Mouse (Mus musculus) liver, adult 2 months (tissue): ENCODE data around the gene Il1r1. TPM values are rescaled to one million over a fixed set of nuclear protein-coding genes. Genes with fewer than 3 reads are reported as not detected.

Source experiments
- DNase-seq: peaks from one replicate; pipeline ENCODE4 v3.0.0-alpha.2; 2011; ENCODE audit warnings: low read depth, low spot score; ENCODE audit errors: extremely low read depth
- H3K27ac ChIP-seq: fragments of 200-500 bp; replicated peaks from 2 replicates; pipeline ENCODE4 v1.5.1; 2012; ENCODE audit warnings: low read depth, mild to moderate bottlenecking, control low read depth, inconsistent platforms, low read length; ENCODE audit not compliant: insufficient read depth
- H3K27me3 ChIP-seq: fragments of 200-500 bp; 2 replicates; pipeline ENCODE4 v1.6.1; 2012; ENCODE audit warnings: mild to moderate bottlenecking, moderate library complexity, low read length, inconsistent platforms; ENCODE audit not compliant: control insufficient read depth, insufficient read depth
- H3K36me3 ChIP-seq: fragments of 200-500 bp; 2 replicates; pipeline ENCODE4 v1.6.1; 2012; ENCODE audit warnings: low read length, inconsistent platforms; ENCODE audit not compliant: control insufficient read depth, insufficient read depth
- H3K4me1 ChIP-seq: fragments of 200-500 bp; 2 replicates; pipeline ENCODE4 v1.6.1; 2011; ENCODE audit warnings: low read length; ENCODE audit not compliant: control insufficient read depth, insufficient read depth
- H3K4me3 ChIP-seq: fragments of 200-500 bp; 2 replicates; pipeline ENCODE4 v1.5.1; 2011; ENCODE audit warnings: low read depth, mild to moderate bottlenecking, control low read depth, low read length, moderate library complexity; ENCODE audit not compliant: insufficient read depth
- H3K79me2 ChIP-seq: fragments of 200-500 bp; 2 replicates; pipeline ENCODE4 v1.6.1; 2012; ENCODE audit warnings: inconsistent platforms, mild to moderate bottlenecking, low read length, moderate library complexity; ENCODE audit not compliant: control insufficient read depth, insufficient read depth
- H3K9ac ChIP-seq: fragments of 200-500 bp; 2 replicates; pipeline ENCODE4 v1.6.1; 2012; ENCODE audit warnings: low read depth, mild to moderate bottlenecking, control low read depth, inconsistent platforms, low read length
- CTCF ChIP-seq: fragments of 200-500 bp; IDR thresholded peaks from 2 replicates; pipeline ENCODE4 v1.5.1; 2011; ENCODE audit warnings: low read depth, low read length, control low read depth
- POLR2A ChIP-seq: fragments of 200-500 bp; IDR thresholded peaks from 2 replicates; pipeline ENCODE4 v1.6.1; 2011; ENCODE audit warnings: low read length, control low read depth; ENCODE audit not compliant: insufficient read depth; ENCODE audit errors: extremely low read depth
- WGBS: fragments of 180-500 bp; shearing (Covaris S2); methylation state at CpG from one replicate; pipeline ENCODE4 v1.1.7; 2018; 5-methylcytosine and 5-hydroxymethylcytosine counted together
- polyA plus RNA-seq: library from polyadenylated mRNA; depleted of rRNA; stranded (reverse); fragments of >200 nt; gene quantifications from 2 replicates; pipeline ENCODE4 v1.2.3, GENCODE M21; 2012
- total RNA-seq: library from RNA; depleted of rRNA; stranded (reverse); fragments of >200 nt; gene quantifications from 2 replicates; pipeline ENCODE4 v1.2.3, GENCODE M21; 2014

Gene Il1r1
- total and polyA plus RNA-seq, 2 experiments: 5.5 to 16.0 TPM

DNA sequence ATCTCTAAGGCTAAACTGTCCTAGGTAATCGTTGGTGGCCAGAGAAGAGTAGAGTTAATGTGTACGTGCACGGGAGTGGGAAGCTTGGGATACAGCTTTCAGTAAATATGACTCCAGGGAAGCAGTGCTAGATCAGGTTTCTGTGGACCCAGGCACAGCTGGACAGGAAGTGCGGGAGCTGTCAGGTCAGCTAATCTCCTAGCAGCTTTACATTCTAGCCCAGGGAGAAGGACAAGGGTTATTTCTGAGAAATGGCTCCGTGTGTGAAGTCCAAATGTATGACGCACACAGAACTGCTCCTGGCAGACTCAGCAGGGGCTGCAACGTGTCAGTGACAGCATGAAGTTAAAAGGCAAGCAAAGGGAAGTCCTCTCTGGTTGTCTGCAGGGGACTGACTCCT lies 8.3 kb downstream of the Il1r1 start:
- Histone ChIP-seq H3K9ac (no peak overlapping the region), H3K4me3 (no peak overlapping the region), H3K79me2 (peaks cover 46% of the 10 kb centered on the region), H3K27ac (peak overlapping the region; percentile 51), H3K4me1 (peaks cover 54% of the 10 kb centered on the region), H3K36me3 (peaks cover 28% of the 10 kb centered on the region), H3K27me3 (no peaks in the 10 kb centered on the region)
- no peak for DNase-seq
- no peak for TF ChIP-seq CTCF
- no peak for TF ChIP-seq POLR2A
- 34% methylated on average over 7 of the region's 7 CpGs for WGBS

GRCm38 (mm10) chr1:40233621-40234020 lies 8.7 kb downstream of the Il1r1 start:
- Histone ChIP-seq H3K9ac (no peak overlapping the region), H3K36me3 (peaks cover 28% of the 10 kb centered on the region), H3K4me1 (peaks cover 50% of the 10 kb centered on the region), H3K27me3 (no peaks in the 10 kb centered on the region), H3K79me2 (peaks cover 46% of the 10 kb centered on the region), H3K27ac (peak overlapping the region; percentile 44; the same call in 1 of the 2 replicates), H3K4me3 (no peak overlapping the region)
- 87% methylated on average over 3 of the region's 3 CpGs for WGBS
- no peak for DNase-seq
- no peak for TF ChIP-seq POLR2A

DNA sequence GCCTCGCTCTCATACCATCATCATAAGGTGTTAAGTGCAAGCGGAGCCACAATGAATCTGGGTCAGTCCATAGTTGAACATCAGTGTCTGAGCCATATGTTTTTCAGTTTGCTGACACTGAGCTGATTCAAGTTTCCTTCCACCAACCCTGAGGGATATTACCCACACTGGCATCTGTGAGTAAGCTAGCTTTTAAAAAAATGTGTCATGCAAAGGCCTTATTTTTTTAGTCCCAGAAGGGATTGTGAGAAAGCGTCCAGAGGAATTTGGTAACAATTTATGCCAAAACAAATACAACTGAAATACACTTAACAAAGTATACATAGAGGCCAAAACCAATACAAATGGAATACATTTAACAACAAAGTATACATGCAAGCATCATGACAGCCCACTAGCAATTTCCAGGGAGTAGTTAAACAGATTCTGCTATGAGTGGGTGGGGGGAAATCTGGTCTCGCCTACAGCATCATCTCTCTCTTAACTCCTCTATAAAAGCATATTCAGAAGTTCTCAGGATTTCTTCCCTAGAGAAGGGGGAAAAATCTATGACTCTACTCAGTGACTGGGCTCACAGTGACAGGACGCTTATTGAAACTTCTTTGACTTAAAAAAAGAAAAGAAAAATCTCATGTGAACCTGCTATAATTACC lies 10.8 kb downstream of the Il1r1 start:
- H3K9ac ChIP-seq: no peak overlapping the region; the same call in 1 of the 2 replicates
- H3K27me3 ChIP-seq: no peaks in the 10 kb centered on the region
- TF ChIP-seq POLR2A (no peak), CTCF (no peak)
- WGBS: 67% methylated on average over 5 of the region's 5 CpGs
- DNase-seq: peak; percentile 51
- H3K4me3 ChIP-seq: no peak overlapping the region
- H3K4me1 ChIP-seq: peaks cover 42% of the 10 kb centered on the region
- H3K79me2 ChIP-seq: peaks cover 47% of the 10 kb centered on the region
- H3K36me3 ChIP-seq: peaks cover 28% of the 10 kb centered on the region
- no peak overlapping the region; the same call in 1 of the 2 replicates for H3K27ac ChIP-seq

- TF ChIP-seq CTCF (no peak), POLR2A (no peak)
- Histone ChIP-seq H3K79me2 (peaks cover 42% of the 10 kb centered on the region), H3K4me1 (peaks cover 45% of the 10 kb centered on the region), H3K9ac (no peak overlapping the region; the same call in 1 of the 2 replicates), H3K27ac (peak overlapping the region; percentile 78), H3K27me3 (no peaks in the 10 kb centered on the region), H3K36me3 (peaks cover 25% of the 10 kb centered on the region), H3K4me3 (no peak overlapping the region)
- peak; percentile 37 for DNase-seq
- WGBS: 28% methylated on average over 6 of the region's 6 CpGs
Observed at GRCm38 (mm10) chr1:40236694-40237093, 11.8 kb downstream of the Il1r1 start.

DNA sequence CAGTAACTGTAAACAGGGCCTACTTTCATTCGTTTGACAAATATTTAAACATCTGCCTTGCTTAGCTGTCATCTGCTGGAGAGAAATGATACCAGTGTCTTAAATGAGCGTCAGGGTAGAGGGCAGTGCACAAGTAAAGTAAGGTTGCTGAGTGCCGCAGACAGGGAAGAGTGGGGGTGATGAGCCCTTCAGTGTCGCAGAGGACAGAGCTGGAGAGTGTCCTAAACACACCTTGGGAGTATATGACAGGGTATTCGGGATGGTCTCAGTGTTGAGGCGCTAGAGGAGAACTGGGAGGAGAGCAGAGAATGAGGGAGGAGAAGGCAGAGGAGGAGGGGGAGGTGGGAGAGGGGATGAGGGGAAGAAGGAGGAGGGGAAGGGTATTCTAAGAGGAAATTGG lies 12.2 kb downstream of the Il1r1 start:
- no peak for DNase-seq
- Histone ChIP-seq H3K27ac (peak overlapping the region; percentile 78), H3K9ac (peak overlapping the region; percentile 49; the same call in 1 of the 2 replicates), H3K27me3 (no peaks in the 10 kb centered on the region), H3K4me1 (peaks cover 49% of the 10 kb centered on the region), H3K36me3 (peaks cover 25% of the 10 kb centered on the region), H3K79me2 (peaks cover 38% of the 10 kb centered on the region), H3K4me3 (no peak overlapping the region)
- TF ChIP-seq POLR2A (no peak), CTCF (no peak)
- 32% methylated on average over 6 of the region's 6 CpGs for WGBS

DNA sequence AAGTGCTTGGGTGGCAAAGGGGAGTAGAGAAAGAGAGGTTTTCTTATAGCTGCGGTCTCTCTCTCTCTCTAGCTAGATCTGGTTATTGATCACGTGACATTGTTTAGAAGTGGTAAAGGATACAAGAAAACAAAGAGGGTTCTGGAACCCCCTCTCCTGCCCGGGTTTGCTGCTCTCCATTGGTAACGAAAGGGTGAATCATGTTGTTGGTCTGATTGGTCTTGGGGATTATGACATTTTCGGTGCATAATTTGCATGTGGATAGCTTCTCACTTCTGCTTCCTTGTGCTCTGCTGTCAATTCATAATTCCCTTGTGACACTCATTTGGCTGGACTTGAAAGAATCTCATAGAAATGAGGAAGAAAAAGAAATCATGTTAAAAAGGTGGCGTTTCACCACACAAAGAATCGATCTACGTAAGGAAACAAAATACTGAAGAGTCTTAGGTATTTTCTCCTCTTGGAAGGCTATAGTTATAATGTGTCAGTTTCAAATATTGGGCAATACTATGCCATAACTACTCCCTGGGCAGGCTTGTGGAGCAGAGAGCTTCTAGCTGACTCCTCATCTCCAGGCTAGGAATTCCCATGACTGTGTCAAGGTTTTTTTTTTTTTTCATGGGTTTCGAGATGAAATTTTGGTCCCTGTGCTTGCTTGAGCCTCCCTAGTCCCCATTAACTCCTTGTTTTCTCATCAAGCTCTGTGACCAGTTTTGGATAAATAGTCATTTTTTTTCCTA lies 15.6 kb downstream of the Il1r1 start:
- TF ChIP-seq CTCF: no peak
- no peak for TF ChIP-seq POLR2A
- peaks cover 7% of the 10 kb centered on the region; the same call in 1 of the 2 replicates for H3K36me3 ChIP-seq
- no peak overlapping the region for H3K4me3 ChIP-seq
- H3K9ac ChIP-seq: no peak overlapping the region
- H3K79me2 ChIP-seq: peaks cover 18% of the 10 kb centered on the region; the same call in 1 of the 2 replicates
- 89% methylated on average over 9 of the region's 9 CpGs for WGBS
- H3K27ac ChIP-seq: no peak overlapping the region
- H3K27me3 ChIP-seq: no peaks in the 10 kb centered on the region
- no peak for DNase-seq
- H3K4me1 ChIP-seq: peaks cover 34% of the 10 kb centered on the region
